Mouse (Mus musculus) hindbrain, embryonic 10.5 days (tissue): ENCODE results near the gene Dzip1l. TPM values are rescaled to one million over a fixed set of nuclear protein-coding genes. Genes with fewer than 3 reads are reported as not detected.

Experiments
- DNase-seq: peaks from one replicate; pipeline ENCODE4 v3.0.0-alpha.2; 2017; ENCODE audit warnings: low spot score
- H3K27ac ChIP-seq: fragments of 300-500 bp; sonication (generic); 2 replicates; pipeline ENCODE4 v1.5.1; 2016; ENCODE audit warnings: mild to moderate bottlenecking, moderate library complexity
- H3K27me3 ChIP-seq: fragments of 300-500 bp; sonication (generic); 2 replicates; pipeline ENCODE4 v1.6.1; 2016; ENCODE audit warnings: mild to moderate bottlenecking; ENCODE audit not compliant: poor library complexity, insufficient read depth, severe bottlenecking
- H3K36me3 ChIP-seq: fragments of 300-500 bp; sonication (generic); 2 replicates; pipeline ENCODE4 v1.6.1; 2016; ENCODE audit warnings: mild to moderate bottlenecking, moderate library complexity
- H3K4me1 ChIP-seq: fragments of 300-500 bp; sonication (generic); replicated peaks from 2 replicates; pipeline ENCODE4 v1.6.1; 2016; ENCODE audit warnings: mild to moderate bottlenecking
- H3K4me3 ChIP-seq: fragments of 300-500 bp; sonication (generic); 2 replicates; pipeline ENCODE4 v1.5.1; 2016; ENCODE audit warnings: mild to moderate bottlenecking, moderate library complexity
- H3K9me3 ChIP-seq: fragments of 300-500 bp; sonication (generic); 2 replicates; pipeline ENCODE4 v1.6.1; 2016; ENCODE audit warnings: mild to moderate bottlenecking, moderate library complexity
- WGBS: fragments of 180-500 bp; shearing (Covaris S2); methylation state at CpG from one replicate; pipeline ENCODE4 v1.1.7; 2016; 5-methylcytosine and 5-hydroxymethylcytosine counted together
- polyA plus RNA-seq: library from polyadenylated mRNA; unstranded; fragments of >200 nt; fragmentation: Nextera tagmentation; extraction: Ambion mirVana; gene quantifications from 2 replicates; pipeline ENCODE4 v1.2.1, GENCODE M21; 2016

Dzip1l gene
- polyA plus RNA-seq, 1 experiment from 2014 or later = 26.8 TPM

DNA sequence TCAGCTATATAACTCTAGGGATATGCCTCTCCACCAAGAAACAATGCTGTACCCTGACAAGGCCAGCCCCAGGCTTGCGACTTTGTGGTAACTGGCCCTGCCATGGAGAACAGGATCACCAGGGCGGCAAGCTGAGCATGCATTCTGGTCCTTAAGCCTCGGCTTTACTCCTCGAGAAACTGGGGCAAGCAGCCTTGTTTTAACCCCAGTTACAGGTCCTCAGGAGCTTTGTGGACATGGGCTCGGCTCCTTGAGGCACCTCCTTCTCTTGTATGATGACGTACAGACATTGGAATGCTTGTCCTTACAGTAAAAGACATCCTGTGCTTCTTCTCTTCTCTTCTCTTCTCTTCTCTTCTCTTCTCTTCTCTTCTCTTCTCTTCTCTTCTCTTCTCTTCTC lies 74.4 kb downstream of the Dzip1l start:
- Histone ChIP-seq H3K36me3 (no peaks in the 10 kb centered on the region), H3K9me3 (no peaks in the 10 kb centered on the region), H3K27ac (no peak overlapping the region), H3K4me3 (no peak overlapping the region), H3K27me3 (no peaks in the 10 kb centered on the region), H3K4me1 (no peaks in the 10 kb centered on the region)
- 85% methylated on average over 6 of the region's 6 CpGs for WGBS
- DNase-seq = no peak

DNA sequence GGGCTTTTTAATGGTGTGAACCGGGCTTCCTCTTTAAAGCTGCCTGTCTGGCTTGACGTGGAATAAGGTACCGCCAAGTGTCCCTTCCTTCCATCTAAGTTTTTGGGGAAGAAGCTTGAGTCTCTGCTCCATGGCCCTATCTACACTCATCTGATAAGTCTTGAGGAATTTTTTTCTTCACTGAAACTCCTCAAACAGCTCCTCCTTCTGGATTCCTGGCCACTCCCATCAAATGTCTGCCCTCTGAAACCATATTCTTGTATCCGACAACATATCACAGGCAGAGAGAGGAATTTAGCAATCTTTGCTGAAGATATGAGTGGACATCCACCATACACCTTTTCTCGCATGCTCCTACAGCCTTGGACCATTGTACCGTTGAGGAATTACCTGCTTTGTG lies 77.0 kb downstream of the Dzip1l start:
- Histone ChIP-seq H3K27me3 (no peaks in the 10 kb centered on the region), H3K9me3 (no peaks in the 10 kb centered on the region), H3K4me1 (no peaks in the 10 kb centered on the region), H3K4me3 (no peak overlapping the region), H3K27ac (no peak overlapping the region), H3K36me3 (no peaks in the 10 kb centered on the region)
- no peak for DNase-seq
- WGBS = 90% methylated on average over 6 of the region's 6 CpGs

DNA sequence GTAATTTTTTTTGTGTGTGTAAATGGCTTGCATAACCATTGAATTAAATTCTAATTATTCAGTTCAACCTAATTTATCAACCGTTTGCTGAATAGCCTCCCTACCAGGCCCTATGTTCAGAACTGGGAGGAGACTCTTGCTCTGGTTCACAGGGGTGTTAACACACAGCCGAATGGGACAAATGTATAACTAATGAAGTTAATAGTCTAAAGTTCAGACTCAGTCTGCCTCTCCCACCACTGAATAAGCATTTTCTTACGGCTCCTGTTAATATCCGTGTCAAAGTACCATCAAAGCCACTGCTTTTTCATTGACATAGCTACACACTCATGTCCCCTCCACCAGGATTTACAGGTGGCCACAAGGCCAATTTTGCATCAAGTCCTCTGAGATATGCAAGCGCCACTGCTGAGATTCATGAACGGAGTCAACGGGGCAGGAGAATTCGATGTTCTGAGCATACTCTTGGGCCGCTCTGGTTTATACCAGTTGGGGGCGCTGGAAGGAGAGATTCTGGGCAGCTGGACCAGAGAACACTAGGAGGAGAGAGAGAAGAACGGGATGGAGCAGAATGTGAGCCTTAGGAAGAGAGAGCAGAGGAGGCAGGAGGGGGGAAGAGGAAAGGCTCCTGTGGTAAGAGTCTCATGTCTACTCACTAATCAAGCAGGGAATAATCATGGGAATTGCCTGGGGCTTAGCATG lies 78.3 kb downstream of the Dzip1l start:
- Histone ChIP-seq H3K9me3 (no peaks in the 10 kb centered on the region), H3K4me1 (no peaks in the 10 kb centered on the region), H3K4me3 (no peak overlapping the region), H3K27me3 (no peaks in the 10 kb centered on the region), H3K36me3 (no peaks in the 10 kb centered on the region), H3K27ac (no peak overlapping the region)
- 75% methylated on average over 11 of the region's 11 CpGs for WGBS
- no peak for DNase-seq

DNA sequence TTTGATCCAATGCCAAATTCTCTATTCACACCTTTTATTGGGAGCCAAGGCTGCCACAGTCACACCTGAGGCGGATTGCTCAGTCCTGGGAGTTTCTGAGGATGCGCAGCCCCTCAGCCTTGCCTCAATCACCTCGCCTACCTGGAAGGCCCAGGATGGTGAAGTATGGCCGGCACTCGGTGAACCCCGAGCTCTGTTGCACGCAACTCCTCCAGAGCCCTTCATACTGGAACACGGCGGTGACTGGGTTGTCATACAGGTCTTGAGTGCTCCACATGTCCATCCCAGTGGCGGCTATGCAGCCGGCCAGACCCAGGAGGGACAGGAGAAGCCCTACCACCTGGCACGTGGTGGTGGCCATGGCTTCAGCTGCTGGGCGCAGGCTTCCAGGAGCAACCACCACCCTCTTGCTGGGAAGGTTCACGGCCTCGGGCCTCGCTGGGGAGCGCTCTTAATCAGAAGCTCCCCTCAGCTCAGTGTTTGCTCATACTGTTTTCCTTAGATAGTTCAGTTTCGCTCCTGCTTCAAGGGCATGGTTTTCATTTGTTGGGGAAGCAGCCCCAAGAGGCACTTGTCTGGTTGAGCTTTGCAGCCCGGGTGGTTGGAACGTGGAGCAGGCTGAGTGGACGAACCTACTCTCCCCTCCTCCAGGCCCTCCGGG lies 80.4 kb downstream of the Dzip1l start:
- Histone ChIP-seq H3K4me1 (no peaks in the 10 kb centered on the region), H3K9me3 (no peaks in the 10 kb centered on the region), H3K27me3 (no peaks in the 10 kb centered on the region), H3K36me3 (no peaks in the 10 kb centered on the region), H3K27ac (no peak overlapping the region), H3K4me3 (no peak overlapping the region)
- 91% methylated on average over 22 of the region's 22 CpGs for WGBS
- no peak for DNase-seq

DNA sequence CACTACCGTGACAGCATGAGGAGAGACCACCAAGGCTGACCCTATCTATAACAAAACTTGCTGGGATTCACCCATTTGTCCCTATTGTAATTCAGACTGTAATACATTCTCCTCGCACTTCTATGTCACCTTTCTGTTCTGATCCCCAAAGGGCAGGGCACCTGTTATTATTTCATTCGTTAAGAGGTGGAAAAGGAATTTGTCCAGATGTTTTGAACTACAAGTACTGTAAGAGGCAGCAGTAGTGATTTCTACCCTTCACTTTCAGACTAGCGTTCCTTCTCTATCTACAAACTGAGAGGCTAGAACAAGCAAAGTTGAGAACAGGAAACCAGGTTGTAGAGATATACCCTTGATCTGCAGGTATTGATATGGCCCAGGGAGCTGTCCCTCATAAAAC lies 81.0 kb downstream of the Dzip1l start:
- no peaks in the 10 kb centered on the region for H3K9me3 ChIP-seq
- WGBS = 82% methylated on average over 4 of the region's 4 CpGs
- DNase-seq = no peak
- no peaks in the 10 kb centered on the region for H3K4me1 ChIP-seq
- no peak overlapping the region for H3K4me3 ChIP-seq
- no peaks in the 10 kb centered on the region for H3K27me3 ChIP-seq
- H3K36me3 ChIP-seq = no peaks in the 10 kb centered on the region
- H3K27ac ChIP-seq = no peak overlapping the region

DNA sequence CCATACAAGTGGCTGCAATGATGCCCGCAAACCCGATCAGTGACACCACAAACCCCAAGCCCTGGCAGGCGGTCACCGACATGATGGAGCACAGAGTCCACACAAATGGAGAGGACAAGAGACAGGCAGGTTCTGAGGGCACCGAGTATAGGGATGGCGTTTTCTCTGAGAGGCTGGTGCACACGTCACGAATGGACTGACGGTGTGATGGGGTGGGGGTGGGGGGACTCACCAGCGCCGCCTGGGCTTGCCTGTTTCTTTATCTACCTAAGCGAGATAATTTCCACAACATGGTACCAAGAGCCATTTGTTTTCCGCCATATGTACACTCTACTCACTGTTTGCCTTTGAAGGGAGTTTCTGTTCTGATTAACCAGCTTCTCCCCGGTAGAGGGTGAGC lies 87.8 kb downstream of the Dzip1l start, which contains the start of gene Cldn18:
Gene Cldn18, minus strand, starts transcription at position 134 of the 400 bp plus-strand sequence.
- Histone ChIP-seq H3K4me3 (no peak within 1 kb of the TSS), H3K27me3 (no peaks in the 10 kb centered on the region), H3K36me3 (no peaks in the 10 kb centered on the region), H3K9me3 (no peaks in the 10 kb centered on the region), H3K4me1 (no peaks in the 10 kb centered on the region), H3K27ac (no peak within 1 kb of the TSS)
- WGBS = 93% methylated on average over 14 of the region's 14 CpGs
- no peak for DNase-seq

Other genes starting within 250 kb of the Dzip1l start
- 10.9 and 16.0 TPM in 2 replicates for gene Mras, start 192.1 kb upstream of the Dzip1l start, polyA plus RNA-seq
- gene Nme9, start 178.0 kb upstream of the Dzip1l start, polyA plus RNA-seq = 1.3 TPM in 1 of 2 replicates, not detected in the other
- gene Armc8, start 60.6 kb upstream of the Dzip1l start, polyA plus RNA-seq = 29.1 and 29.6 TPM in 2 replicates
- gene Dbr1, start 53.7 kb upstream of the Dzip1l start, polyA plus RNA-seq = 33.0 and 41.7 TPM in 2 replicates
- not detected in 2 replicates for gene A4gnt, start 17.0 kb upstream of the Dzip1l start, polyA plus RNA-seq
- gene Cldn18, start 87.8 kb downstream of the Dzip1l start, polyA plus RNA-seq = not detected in 2 replicates
- 1.4 and 3.3 TPM in 2 replicates for gene Sox14, start 246.7 kb downstream of the Dzip1l start, polyA plus RNA-seq